Mouse (Mus musculus): ENCODE measurements at regions not wholly inside any gene's neighbourhood (a gene's known extent, or its start where the extent isn't known, plus 50 kb on each side); places are given as distances from the start of the nearest gene placed in this dataset.

DNA sequence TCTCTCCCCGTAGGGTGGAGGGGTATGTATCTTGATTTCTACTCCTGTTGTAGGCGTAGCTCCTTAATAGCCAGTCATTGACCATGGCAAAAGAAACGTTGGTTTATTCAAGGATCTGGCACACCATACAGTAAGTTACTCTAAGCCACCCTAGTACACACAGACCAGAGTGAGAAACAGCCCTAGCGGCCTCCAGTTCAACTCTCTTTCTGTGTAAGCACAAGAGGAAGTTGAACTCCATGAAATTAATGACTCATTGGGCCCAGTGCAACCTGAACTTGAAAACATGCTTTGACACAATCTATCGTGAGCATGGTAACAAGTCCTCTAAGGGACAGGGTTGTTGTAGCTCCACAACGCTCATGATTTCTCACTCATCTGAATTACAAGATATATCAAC is 96.6 kb downstream of the Trib2 start:
- DNase-seq (ENCODE audit: low spot score) (no peak), ATAC-seq (ENCODE audit: low FRiP score, low TSS enrichment) (no peak)
- Histone ChIP-seq H3K9ac (ENCODE audit: low read length) (no peak overlapping the region), H3K4me3 (ENCODE audit: low read depth, low read length) (no peak overlapping the region), H3K4me2 (replicated peaks; ENCODE audit: low read depth) (no peak overlapping the region), H3K27ac (replicated peaks) (no peak overlapping the region), H3K36me3 (ENCODE audit: control insufficient read depth, insufficient read depth, low read length) (no peaks in the 10 kb centered on the region), H3K27me3 (ENCODE audit: control insufficient read depth, insufficient read depth, low read length) (no peaks in the 10 kb centered on the region), H3K9me3 (ENCODE audit: control insufficient read depth, low read length) (no peaks in the 10 kb centered on the region), H3K4me1 (replicated peaks; ENCODE audit: control insufficient read depth, insufficient read depth) (no peaks in the 10 kb centered on the region)
- WGBS = 77% methylated on average over 6 of the region's 6 CpGs
- no peak for TF ChIP-seq EP300 (optimal IDR thresholded peaks at IDR 0.05)
- no peak for TF ChIP-seq CTCF (IDR thresholded peaks at IDR 0.05; ENCODE audit: low read depth)

- no peak for TF ChIP-seq CTCF (IDR thresholded peaks at IDR 0.05; ENCODE audit: low read depth)
- no peak for TF ChIP-seq EP300 (optimal IDR thresholded peaks at IDR 0.05)
- no peak overlapping the region for H3K27ac ChIP-seq (replicated peaks)
- no peak overlapping the region for H3K4me2 ChIP-seq (replicated peaks; ENCODE audit: low read depth)
- DNase-seq (ENCODE audit: low spot score) (no peak), ATAC-seq (ENCODE audit: low FRiP score, low TSS enrichment) (no peak)
- no peaks in the 10 kb centered on the region for H3K36me3 ChIP-seq (ENCODE audit: control insufficient read depth, insufficient read depth, low read length)
- no peak overlapping the region for H3K9ac ChIP-seq (ENCODE audit: low read length)
- 38% methylated on average over 1 of the region's 1 CpGs for WGBS
- no peaks in the 10 kb centered on the region for H3K9me3 ChIP-seq (ENCODE audit: control insufficient read depth, low read length)
- H3K4me1 ChIP-seq (replicated peaks; ENCODE audit: control insufficient read depth, insufficient read depth) = no peaks in the 10 kb centered on the region
- H3K4me3 ChIP-seq (ENCODE audit: low read depth, low read length) = no peak overlapping the region
- H3K27me3 ChIP-seq (ENCODE audit: control insufficient read depth, insufficient read depth, low read length) = no peaks in the 10 kb centered on the region
Measured at GRCm38 (mm10) chr12:15718827-15719226, 97.9 kb downstream of the Trib2 start.

DNA sequence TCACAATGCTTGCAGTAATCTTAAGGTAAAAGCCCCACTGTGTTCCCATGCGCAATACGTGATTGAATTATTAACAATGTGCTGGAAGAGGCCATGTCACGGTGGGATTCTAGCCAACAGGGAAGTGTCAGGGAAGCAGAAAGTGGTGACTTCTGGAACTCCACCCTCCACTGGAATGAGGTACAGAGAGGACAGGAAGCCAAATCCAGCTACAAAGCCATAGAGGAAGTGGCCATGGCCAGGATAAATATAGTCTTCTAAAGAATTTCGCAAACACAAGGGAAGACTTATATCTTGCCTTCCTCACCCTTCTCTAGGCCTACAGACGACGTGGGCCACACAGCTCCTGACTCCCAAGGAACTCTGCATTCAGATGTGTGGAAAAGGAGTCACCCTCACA is 98.7 kb downstream of the Trib2 start:
- WGBS = 70% methylated on average over 6 of the region's 6 CpGs
- no peaks in the 10 kb centered on the region for H3K36me3 ChIP-seq (ENCODE audit: control insufficient read depth, insufficient read depth, low read length)
- no peak overlapping the region for H3K4me2 ChIP-seq (replicated peaks; ENCODE audit: low read depth)
- no peaks in the 10 kb centered on the region for H3K27me3 ChIP-seq (ENCODE audit: control insufficient read depth, insufficient read depth, low read length)
- H3K9ac ChIP-seq (ENCODE audit: low read length) = no peak overlapping the region
- no peaks in the 10 kb centered on the region for H3K4me1 ChIP-seq (replicated peaks; ENCODE audit: control insufficient read depth, insufficient read depth)
- DNase-seq (ENCODE audit: low spot score) (no peak), ATAC-seq (ENCODE audit: low FRiP score, low TSS enrichment) (no peak)
- no peak overlapping the region for H3K27ac ChIP-seq (replicated peaks)
- no peaks in the 10 kb centered on the region for H3K9me3 ChIP-seq (ENCODE audit: control insufficient read depth, low read length)
- TF ChIP-seq CTCF (IDR thresholded peaks at IDR 0.05; ENCODE audit: low read depth) (no peak), EP300 (optimal IDR thresholded peaks at IDR 0.05) (no peak)
- H3K4me3 ChIP-seq (ENCODE audit: low read depth, low read length) = no peak overlapping the region

DNA sequence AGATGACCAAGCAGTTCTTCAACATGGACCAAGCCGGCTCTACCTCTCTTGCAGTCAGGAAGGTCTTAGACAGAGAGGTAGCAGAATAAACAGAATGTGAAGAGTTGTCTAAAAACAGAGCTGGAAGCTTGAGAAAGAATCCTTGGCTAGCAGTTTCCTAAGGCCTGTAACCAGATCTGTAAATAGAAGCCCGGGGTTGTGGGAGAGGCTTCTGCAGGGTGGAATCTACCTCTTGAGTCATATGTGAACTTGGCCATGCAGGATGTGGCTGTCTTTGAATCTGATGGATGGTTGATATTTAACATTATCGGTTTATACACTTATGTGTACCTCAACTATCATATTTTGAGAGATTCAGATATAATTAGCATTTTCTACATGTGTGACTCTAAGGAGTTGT is 99.4 kb downstream of the Trib2 start:
- Histone ChIP-seq H3K27ac (replicated peaks) (no peak overlapping the region), H3K27me3 (ENCODE audit: control insufficient read depth, insufficient read depth, low read length) (no peaks in the 10 kb centered on the region), H3K4me2 (replicated peaks; ENCODE audit: low read depth) (no peak overlapping the region), H3K36me3 (ENCODE audit: control insufficient read depth, insufficient read depth, low read length) (no peaks in the 10 kb centered on the region), H3K9ac (ENCODE audit: low read length) (no peak overlapping the region), H3K4me1 (replicated peaks; ENCODE audit: control insufficient read depth, insufficient read depth) (no peaks in the 10 kb centered on the region), H3K9me3 (ENCODE audit: control insufficient read depth, low read length) (no peaks in the 10 kb centered on the region), H3K4me3 (ENCODE audit: low read depth, low read length) (no peak overlapping the region)
- 60% methylated on average over 3 of the region's 3 CpGs for WGBS
- TF ChIP-seq CTCF (IDR thresholded peaks at IDR 0.05; ENCODE audit: low read depth) (no peak), EP300 (optimal IDR thresholded peaks at IDR 0.05) (no peak)
- ATAC-seq (ENCODE audit: low FRiP score, low TSS enrichment) (no peak), DNase-seq (ENCODE audit: low spot score) (no peak)

- no peak overlapping the region for H3K27ac ChIP-seq (replicated peaks)
- DNase-seq (ENCODE audit: low spot score) (no peak), ATAC-seq (ENCODE audit: low FRiP score, low TSS enrichment) (no peak)
- no peak overlapping the region for H3K4me3 ChIP-seq (ENCODE audit: low read depth, low read length)
- no peak overlapping the region for H3K4me2 ChIP-seq (replicated peaks; ENCODE audit: low read depth)
- H3K9ac ChIP-seq (ENCODE audit: low read length) = no peak overlapping the region
- TF ChIP-seq EP300 (optimal IDR thresholded peaks at IDR 0.05) = no peak
- no peak for TF ChIP-seq CTCF (IDR thresholded peaks at IDR 0.05; ENCODE audit: low read depth)
- H3K36me3 ChIP-seq (ENCODE audit: control insufficient read depth, insufficient read depth, low read length) = no peaks in the 10 kb centered on the region
- H3K4me1 ChIP-seq (replicated peaks; ENCODE audit: control insufficient read depth, insufficient read depth) = no peaks in the 10 kb centered on the region
- H3K27me3 ChIP-seq (ENCODE audit: control insufficient read depth, insufficient read depth, low read length) = no peaks in the 10 kb centered on the region
- whole genome bisulfite sequencing = 87% methylated on average over 2 of the region's 2 CpGs
- H3K9me3 ChIP-seq (ENCODE audit: control insufficient read depth, low read length) = no peaks in the 10 kb centered on the region
Measured at GRCm38 (mm10) chr12:15713623-15714022, 103.1 kb downstream of the Trib2 start.

DNA sequence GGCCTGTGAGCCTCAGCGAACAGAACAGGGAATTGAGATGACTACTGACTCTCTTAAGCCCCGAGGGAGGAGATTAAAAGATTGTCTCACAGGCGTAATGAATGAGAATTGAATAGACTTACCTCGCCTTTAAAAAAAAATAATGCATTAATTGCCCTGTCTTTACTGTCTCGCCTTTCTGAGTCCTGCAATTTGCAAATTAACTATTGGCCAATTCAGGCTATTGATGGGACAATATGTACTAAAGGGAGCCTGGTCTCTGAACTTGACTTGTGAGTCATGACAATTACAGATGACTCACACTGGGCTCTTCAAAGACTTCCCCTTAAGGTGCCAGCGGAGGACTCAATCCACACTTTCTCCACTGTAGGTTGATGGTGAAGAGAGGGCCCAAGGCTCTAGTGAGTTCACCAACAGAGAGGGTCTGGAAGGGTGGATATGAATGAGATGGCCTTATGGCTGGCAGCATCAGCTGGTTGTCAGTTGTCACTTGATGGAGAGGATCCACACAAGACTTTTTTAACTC is 109.1 kb downstream of the Trib2 start:
- Histone ChIP-seq H3K4me3 (ENCODE audit: low read depth, low read length) (no peak overlapping the region), H3K27me3 (ENCODE audit: control insufficient read depth, insufficient read depth, low read length) (no peaks in the 10 kb centered on the region), H3K36me3 (ENCODE audit: control insufficient read depth, insufficient read depth, low read length) (no peaks in the 10 kb centered on the region), H3K4me1 (replicated peaks; ENCODE audit: control insufficient read depth, insufficient read depth) (no peaks in the 10 kb centered on the region), H3K9me3 (ENCODE audit: control insufficient read depth, low read length) (no peaks in the 10 kb centered on the region), H3K4me2 (replicated peaks; ENCODE audit: low read depth) (no peak overlapping the region), H3K9ac (ENCODE audit: low read length) (no peak overlapping the region), H3K27ac (replicated peaks) (no peak overlapping the region)
- no peak for DNase-seq (ENCODE audit: low spot score)
- TF ChIP-seq EP300 (optimal IDR thresholded peaks at IDR 0.05) = no peak
- TF ChIP-seq CTCF (IDR thresholded peaks at IDR 0.05; ENCODE audit: low read depth) = no peak
- ATAC-seq (ENCODE audit: low FRiP score, low TSS enrichment) = no peak
- WGBS = 76% methylated on average over 6 of the region's 6 CpGs
